8 mouse cellular contexts compared by ENCODE assay signal in the genomic region with DNA sequence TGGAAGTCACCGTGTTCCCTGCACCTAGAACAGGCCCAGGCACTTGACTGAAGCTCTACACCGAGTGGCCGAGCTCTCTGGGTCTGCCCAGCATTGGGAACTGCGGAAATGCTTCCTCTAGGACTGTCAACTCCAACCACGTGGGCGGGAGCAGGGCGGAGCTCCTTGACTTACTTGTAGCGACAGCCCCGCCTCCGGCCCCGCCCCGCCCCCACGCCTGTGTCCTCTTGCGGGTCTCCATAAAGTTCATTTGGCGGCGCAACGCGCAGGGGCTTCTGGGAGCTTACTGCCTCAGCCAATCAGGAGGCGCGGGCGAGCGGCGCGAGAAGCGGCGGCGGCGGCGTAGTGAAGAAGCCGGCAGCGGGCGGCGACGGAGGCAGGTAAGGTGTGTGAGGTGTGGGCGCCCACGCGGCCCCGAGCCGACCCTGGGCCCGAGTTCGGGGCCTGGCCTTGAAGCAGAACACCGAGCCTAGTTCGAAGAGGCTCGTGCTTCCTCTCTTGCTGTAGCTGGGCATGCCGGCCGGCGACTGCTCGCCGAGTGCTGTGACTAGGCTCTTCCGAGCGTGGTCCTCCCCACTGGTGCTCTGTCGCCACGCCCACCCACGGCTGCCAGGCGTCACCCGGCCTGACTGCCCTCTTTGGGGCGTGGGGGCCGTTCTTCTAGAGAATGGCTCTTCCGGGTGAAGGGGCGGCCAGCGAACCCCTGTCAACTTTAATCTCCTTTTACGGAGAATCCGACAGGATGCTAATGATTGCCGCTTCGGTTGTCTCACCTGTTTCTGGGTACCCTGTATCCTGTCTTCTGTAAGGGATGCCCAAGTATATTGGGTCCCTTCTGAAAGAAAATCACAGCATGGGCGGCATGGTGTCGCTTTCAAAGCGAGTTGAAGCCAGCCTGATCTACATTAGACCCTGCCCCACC. TPM values are rescaled to one million over a fixed set of nuclear protein-coding genes. Genes with fewer than 3 reads are reported as not detected.
DNase-seq lines count a peak whose midpoint lies in the region; ATAC-seq and TF ChIP-seq lines count a peak whose summit lies in the region.

A gene (plus strand): TSS at position 313 of the 922 bp plus-strand sequence.

- peak; percentile 99 for DNase-seq in brain, embryonic 14.5 days (ENCODE audit: low read depth)
- DNase-seq in liver, adult 2 months (ENCODE audit: extremely low read depth, low read depth, low spot score), result peak; percentile 89
- DNase-seq in splenic B cell, adult 2 months (ENCODE audit: low read depth, low spot score), result peak; percentile 95

- H3K9ac ChIP-seq in heart, embryonic 11.5 days (ENCODE audit: low read depth, low read length), result peak within 1 kb of the TSS; percentile 81
- H3K9ac ChIP-seq in kidney, embryonic 16.5 days (replicated peaks; ENCODE audit: low read length), result peak within 1 kb of the TSS; percentile 86
- peak within 1 kb of the TSS; percentile 76 for H3K9ac ChIP-seq in liver, adult 2 months (ENCODE audit: low read depth, low read length)

- WGBS in heart, embryonic 11.5 days (ENCODE audit: insufficient replicate concordance), result under 1% methylated on average over 68 of the region's 68 CpGs
- under 1% methylated on average over 68 of the region's 68 CpGs for WGBS in kidney, embryonic 16.5 days
- WGBS in liver, adult 2 months, result under 1% methylated on average over 68 of the region's 68 CpGs

- H3K27me3 ChIP-seq in C2C12 (ENCODE audit: control insufficient read depth, insufficient read depth, insufficient read length), result peaks cover 3% of the 10 kb centered on the region
- H3K27me3 ChIP-seq in erythroblast, embryonic 14.5 days (ENCODE audit: control insufficient read depth), result peaks cover 2% of the 10 kb centered on the region
- peaks cover 2% of the 10 kb centered on the region; the same call in 1 of the 2 replicates for H3K27me3 ChIP-seq in heart, embryonic 11.5 days (ENCODE audit: control insufficient read depth, insufficient read depth, low read length)
- H3K27me3 ChIP-seq in kidney, embryonic 16.5 days (ENCODE audit: insufficient read depth, low read length), result no peaks in the 10 kb centered on the region
- H3K27me3 ChIP-seq in liver, adult 2 months (ENCODE audit: control insufficient read depth, insufficient read depth, low read length), result no peaks in the 10 kb centered on the region
- peaks cover 4% of the 10 kb centered on the region for H3K27me3 ChIP-seq in myocyte (ENCODE audit: control insufficient read depth, insufficient read depth, insufficient read length)
- no peaks in the 10 kb centered on the region for H3K27me3 ChIP-seq in splenic B cell, adult 2 months (ENCODE audit: control insufficient read depth, insufficient read depth, low read length, poor library complexity, severe bottlenecking)

- peak; percentile 95 for ATAC-seq in heart, embryonic 11.5 days (replicated peaks; ENCODE audit: insufficient number of reproducible peaks, low FRiP score, low TSS enrichment)
- peak; percentile 98 for ATAC-seq in kidney, embryonic 16.5 days (ENCODE audit: low FRiP score, low TSS enrichment)

- H3K4me2 ChIP-seq in heart, embryonic 11.5 days, result peak within 1 kb of the TSS; percentile 79
- H3K4me2 ChIP-seq in kidney, embryonic 16.5 days (replicated peaks; ENCODE audit: low read depth, low read length), result peak within 1 kb of the TSS; percentile 67
- H3K4me2 ChIP-seq in myocyte (ENCODE audit: low read depth), result peak within 1 kb of the TSS; percentile 96

- peak within 1 kb of the TSS; percentile 51 for H3K27ac ChIP-seq in heart, embryonic 11.5 days (ENCODE audit: low read depth, low read length)
- H3K27ac ChIP-seq in kidney, embryonic 16.5 days (ENCODE audit: low read length), result peak within 1 kb of the TSS; percentile 43; the same call in 1 of the 2 replicates
- peak within 1 kb of the TSS; percentile 69 for H3K27ac ChIP-seq in liver, adult 2 months (replicated peaks; ENCODE audit: insufficient read depth, low read depth, low read length)

- peak within 1 kb of the TSS; percentile 94 for H3ac ChIP-seq in C2C12 (ENCODE audit: control insufficient read depth, insufficient read length, low read depth)
- H3ac ChIP-seq in myocyte (ENCODE audit: control insufficient read depth, insufficient read length), result peak within 1 kb of the TSS; percentile 82

- TF ChIP-seq CTCF in C2C12 (IDR thresholded peaks at IDR 0.05; ENCODE audit: control insufficient read depth, insufficient read depth, insufficient read length), result no peak
- no peak for TF ChIP-seq CTCF in brain, embryonic 14.5 days (IDR thresholded peaks at IDR 0.05; ENCODE audit: borderline replicate concordance, extremely low read depth, insufficient read depth, insufficient read length)
- no peak for TF ChIP-seq CTCF in liver, adult 2 months (IDR thresholded peaks at IDR 0.05; ENCODE audit: low read depth, low read length)

- peaks cover 35% of the 10 kb centered on the region for H3K79me3 ChIP-seq in C2C12 (ENCODE audit: low read depth)

- H3K4me1 ChIP-seq in erythroblast, embryonic 14.5 days (ENCODE audit: control insufficient read depth), result peaks cover 42% of the 10 kb centered on the region
- peaks cover 9% of the 10 kb centered on the region for H3K4me1 ChIP-seq in heart, embryonic 11.5 days (ENCODE audit: control insufficient read depth, insufficient read depth, low read length)
- peaks cover 15% of the 10 kb centered on the region for H3K4me1 ChIP-seq in kidney, embryonic 16.5 days (ENCODE audit: insufficient read depth, low read length)
- H3K4me1 ChIP-seq in liver, adult 2 months (ENCODE audit: control insufficient read depth, insufficient read depth, low read length), result peaks cover 5% of the 10 kb centered on the region; the same call in 1 of the 2 replicates

- peak; percentile 87 for TF ChIP-seq POLR2A in brain, embryonic 14.5 days (IDR thresholded peaks at IDR 0.05; ENCODE audit: borderline replicate concordance, extremely low read depth, insufficient read depth, insufficient read length, poor library complexity, severe bottlenecking)
- TF ChIP-seq POLR2A in liver, adult 2 months (IDR thresholded peaks at IDR 0.05; ENCODE audit: extremely low read depth, insufficient read depth, low read length), result no peak
- TF ChIP-seq POLR2A in myocyte (IDR thresholded peaks at IDR 0.05; ENCODE audit: insufficient read length, low read depth), result peak; percentile 55

- H3K36me3 ChIP-seq in C2C12 (ENCODE audit: control insufficient read depth, insufficient read depth) (peaks cover 3% of the 10 kb centered on the region), myocyte (ENCODE audit: control insufficient read depth, insufficient read depth) (no peaks in the 10 kb centered on the region)
- peaks cover 3% of the 10 kb centered on the region for H3K36me3 ChIP-seq in erythroblast, embryonic 14.5 days (ENCODE audit: control insufficient read depth)
- no peaks in the 10 kb centered on the region for H3K36me3 ChIP-seq in heart, embryonic 11.5 days (ENCODE audit: control insufficient read depth, insufficient read depth, low read length)
- no peaks in the 10 kb centered on the region for H3K36me3 ChIP-seq in kidney, embryonic 16.5 days (ENCODE audit: insufficient read depth, low read length)
- H3K36me3 ChIP-seq in liver, adult 2 months (ENCODE audit: control insufficient read depth, insufficient read depth, low read length), result no peaks in the 10 kb centered on the region
- no peaks in the 10 kb centered on the region for H3K36me3 ChIP-seq in splenic B cell, adult 2 months (ENCODE audit: control insufficient read depth, insufficient read depth, low read length, poor library complexity, severe bottlenecking)

- H3K79me2 ChIP-seq in C2C12 (ENCODE audit: control insufficient read depth, insufficient read depth) (peaks cover 50% of the 10 kb centered on the region), myocyte (ENCODE audit: control insufficient read depth, insufficient read depth) (peaks cover 37% of the 10 kb centered on the region)
- peaks cover 4% of the 10 kb centered on the region for H3K79me2 ChIP-seq in liver, adult 2 months (ENCODE audit: control insufficient read depth, insufficient read depth, low read length)

- H3K4me3 ChIP-seq in C2C12 (ENCODE audit: insufficient read depth, poor library complexity, severe bottlenecking) (peak within 1 kb of the TSS; percentile 83), myocyte (peak within 1 kb of the TSS; percentile 40)
- H3K4me3 ChIP-seq in erythroblast, embryonic 14.5 days (replicated peaks), result peak within 1 kb of the TSS; percentile 92
- H3K4me3 ChIP-seq in heart, embryonic 11.5 days (ENCODE audit: low read depth, low read length), result peak within 1 kb of the TSS; percentile 79
- peak within 1 kb of the TSS; percentile 91 for H3K4me3 ChIP-seq in kidney, embryonic 16.5 days (ENCODE audit: low read length)
- peak within 1 kb of the TSS; percentile 87 for H3K4me3 ChIP-seq in liver, adult 2 months (ENCODE audit: insufficient read depth, low read depth, low read length)

- no peaks in the 10 kb centered on the region for H3K9me3 ChIP-seq in erythroblast, embryonic 14.5 days (ENCODE audit: control insufficient read depth, low read length)
- no peaks in the 10 kb centered on the region for H3K9me3 ChIP-seq in heart, embryonic 11.5 days (replicated peaks; ENCODE audit: control insufficient read depth, low read length)
- H3K9me3 ChIP-seq in kidney, embryonic 16.5 days (ENCODE audit: low read length), result no peaks in the 10 kb centered on the region

TF ChIP-seq in C2C12, 6 proteins besides CTCF, POLR2A, EP300 and RAD21:
- TF ChIP-seq MYOG (IDR thresholded peaks at IDR 0.05; ENCODE audit: control insufficient read depth, extremely low read depth, insufficient read length) (no peak), MAX (IDR thresholded peaks at IDR 0.05) (peak; percentile 25), USF1 (IDR thresholded peaks at IDR 0.05; ENCODE audit: low read depth) (peak; percentile 78), FOSL1 (IDR thresholded peaks at IDR 0.05; ENCODE audit: insufficient read depth, low read length, poor library complexity, severe bottlenecking) (no peak)

TF ChIP-seq in myocyte, 11 proteins besides CTCF, POLR2A, EP300 and RAD21:
- TF ChIP-seq USF1 (IDR thresholded peaks at IDR 0.05; ENCODE audit: low read depth) (peak; percentile 74), E2F4 (IDR thresholded peaks at IDR 0.05; ENCODE audit: insufficient read depth) (peak; percentile 75), POLR2AphosphoS2 (IDR thresholded peaks at IDR 0.05; ENCODE audit: insufficient read length, low read depth) (peak; percentile 62), SRF (IDR thresholded peaks at IDR 0.05; ENCODE audit: control insufficient read depth, insufficient read length, low read depth) (no peak)

RNA-seq across cellular contexts. Expression of the gene that starts here (rescaled TPM):
- polyA plus RNA-seq in C2C12 (2012; fragmentation: generic; extraction: Trizol) (58.7 TPM), myocyte (2012; fragmentation: generic; extraction: Trizol) (38.1 TPM)
- polyA plus RNA-seq in brain, embryonic 14.5 days (2012; rRNA removed), result 54.7 and 61.0 TPM in 2 replicates
- polyA plus RNA-seq in erythroblast, embryonic 14.5 days (2012), result 0.39 and 0.52 TPM in 2 replicates
- polyA plus RNA-seq in heart, embryonic 11.5 days (2014; fragmentation: Nextera tagmentation; extraction: Ambion mirVana), result 73.4 and 79.1 TPM in 2 replicates
- 92.3 and 94.2 TPM in 2 replicates for polyA plus RNA-seq in kidney, embryonic 16.5 days (2015; fragmentation: Nextera tagmentation; extraction: Ambion mirVana)
- 2.3 and 3.2 TPM in 2 replicates for total RNA-seq in liver, adult 2 months (2014; rRNA removed)
- polyA plus RNA-seq in liver, adult 2 months (2012; rRNA removed), result 3.4 and 4.6 TPM in 2 replicates

Comparison
In these comparisons a context has a peak if more than half of its experiments do, and no peak if none do; other contexts are left out.
1. Peak in every context shown above with its lines: DNase-seq, ATAC-seq, H3K4me3 ChIP-seq and H3K27ac ChIP-seq.
2. H3K4me3 ChIP-seq: peak in every context shown above with its lines; median percentile 92 in erythroblast, embryonic 14.5 days; 91 in kidney, embryonic 16.5 days; 87 in liver, adult 2 months; 83 in C2C12; 79 in heart, embryonic 11.5 days; 40 in myocyte.